Mouse (Mus musculus) C2C12 (cell line): ENCODE measurements around the gene Kctd2.

Source experiments
- CTCF ChIP-seq: IDR thresholded peaks from one replicate; pipeline ENCODE4 v1.5.1; 2011; ENCODE audit not compliant: control insufficient read depth, insufficient read depth, insufficient read length
- MAX ChIP-seq: IDR thresholded peaks from one replicate; pipeline ENCODE4 v1.6.1; 2011; ENCODE audit warnings: mild to moderate bottlenecking, control low read depth

DNA sequence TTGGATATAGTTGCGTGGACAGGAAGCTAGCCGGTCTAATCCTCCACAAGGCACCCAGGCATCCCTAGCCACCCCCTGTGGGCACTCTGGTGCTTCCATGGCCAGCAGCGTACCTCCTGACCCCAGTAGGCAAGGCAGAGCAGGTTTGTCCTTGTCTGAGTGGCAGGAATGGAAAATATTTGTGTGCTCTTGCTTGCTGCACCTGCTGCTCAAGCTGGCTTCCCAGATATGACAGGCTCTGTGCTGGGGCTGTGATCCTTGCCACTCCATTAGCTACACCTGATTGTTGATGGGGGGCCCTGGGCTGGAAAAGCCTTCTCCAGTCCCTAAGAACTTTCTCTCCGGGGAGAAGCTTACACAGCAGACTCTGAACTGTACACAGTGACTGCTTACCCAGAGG, 33.4 kb downstream of the Kctd2 start:
- TF ChIP-seq MAX, result no peak
- TF ChIP-seq CTCF, result no peak
